Mouse (Mus musculus) retina, embryonic 14.5 days (tissue): ENCODE measurements at regions not wholly inside any gene's neighbourhood (a gene's known extent, or its start where the extent isn't known, plus 50 kb on each side); places are given as distances from the start of the nearest gene placed in this dataset.

Experiments used
- DNase-seq: peaks from one replicate; pipeline ENCODE4 v3.0.0-alpha.2; 2015; ENCODE audit warnings: low spot score

DNA sequence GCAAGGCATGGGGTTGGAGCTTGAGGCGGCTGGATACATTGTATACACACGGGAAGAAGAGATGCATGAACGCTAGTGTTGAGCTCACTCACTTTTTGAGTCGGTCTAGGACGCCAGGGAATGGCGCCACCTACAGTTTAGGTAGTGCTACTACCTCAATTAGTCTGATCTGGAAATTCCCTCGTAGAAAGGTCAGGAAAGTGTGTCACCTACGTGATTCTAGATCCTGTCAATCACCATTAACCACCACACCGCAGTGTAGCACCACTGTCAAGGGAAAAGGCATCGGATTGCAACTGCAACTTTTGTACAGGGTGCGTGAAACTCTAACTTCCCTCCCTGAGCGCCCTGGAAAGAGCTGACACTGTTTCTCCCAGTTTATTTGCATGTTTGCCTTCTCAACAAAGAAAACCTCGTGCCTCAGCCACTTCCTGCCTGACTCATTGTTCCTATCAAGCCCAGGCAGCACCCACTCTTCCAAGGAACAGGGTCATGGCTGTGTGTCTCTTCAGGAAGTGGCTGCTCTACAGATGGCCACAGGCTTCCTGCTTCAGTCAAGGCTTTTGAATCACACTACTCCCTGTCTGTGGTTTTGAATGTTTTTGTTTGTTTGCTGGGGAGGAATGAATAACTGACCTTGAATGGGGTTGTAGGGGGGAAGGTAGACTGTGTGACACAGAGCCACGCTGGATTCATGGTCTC lies 231.6 kb upstream of the Jmjd1c start:
- DNase-seq = no peak

DNA sequence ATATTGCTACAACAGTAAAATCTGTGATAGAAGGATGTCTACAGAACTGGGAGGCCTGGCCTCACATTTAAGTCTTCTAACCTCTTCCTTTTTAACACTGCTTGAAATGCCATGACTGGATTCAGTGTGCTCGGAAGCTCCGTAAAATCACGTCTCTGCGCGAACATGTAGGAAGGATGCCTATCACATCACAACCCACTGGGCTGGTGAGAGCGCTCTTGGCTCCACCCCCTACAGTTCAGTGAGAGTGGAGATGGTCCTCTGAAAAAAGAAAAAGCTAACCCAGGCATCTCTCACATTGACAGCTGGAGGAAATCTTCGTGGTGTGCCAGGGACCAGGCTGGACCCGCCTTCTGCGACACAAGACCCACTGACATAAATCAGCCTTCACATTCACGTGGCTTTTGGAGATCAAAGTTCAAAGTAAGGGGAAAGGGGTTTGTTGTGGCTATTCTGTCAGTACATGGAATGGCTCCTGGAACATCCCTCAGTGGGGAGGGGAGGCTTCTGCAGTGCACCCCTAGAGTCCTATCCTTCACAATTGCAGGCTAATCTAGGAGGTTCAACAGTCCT lies 230.8 kb upstream of the Jmjd1c start:
- no peak for DNase-seq

DNA sequence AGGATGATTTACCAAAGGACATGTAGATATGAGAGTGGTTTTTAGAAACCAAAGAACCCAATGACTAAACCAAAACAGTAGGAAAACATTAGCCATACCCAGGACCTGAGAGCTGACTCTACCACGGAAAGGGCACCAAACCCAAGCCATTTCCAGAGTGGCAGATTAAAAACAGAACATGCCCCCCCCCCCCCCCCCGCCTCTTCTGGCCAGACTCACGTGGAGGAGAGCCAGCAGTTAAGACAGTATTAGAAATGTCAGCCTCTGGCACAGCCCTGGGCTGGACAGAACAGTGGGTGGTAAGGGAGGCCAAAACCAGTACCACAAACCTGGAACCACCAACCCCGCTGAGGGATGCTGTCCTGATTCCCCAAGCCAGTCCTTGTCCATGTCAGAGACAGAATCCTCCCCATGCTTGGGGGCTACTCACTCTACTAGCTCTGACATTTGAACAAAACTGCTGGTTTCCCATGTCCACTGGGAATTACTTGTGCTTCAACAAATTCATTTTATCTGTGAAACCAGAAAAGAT lies 224.7 kb upstream of the Jmjd1c start:
- DNase-seq = no peak

DNA sequence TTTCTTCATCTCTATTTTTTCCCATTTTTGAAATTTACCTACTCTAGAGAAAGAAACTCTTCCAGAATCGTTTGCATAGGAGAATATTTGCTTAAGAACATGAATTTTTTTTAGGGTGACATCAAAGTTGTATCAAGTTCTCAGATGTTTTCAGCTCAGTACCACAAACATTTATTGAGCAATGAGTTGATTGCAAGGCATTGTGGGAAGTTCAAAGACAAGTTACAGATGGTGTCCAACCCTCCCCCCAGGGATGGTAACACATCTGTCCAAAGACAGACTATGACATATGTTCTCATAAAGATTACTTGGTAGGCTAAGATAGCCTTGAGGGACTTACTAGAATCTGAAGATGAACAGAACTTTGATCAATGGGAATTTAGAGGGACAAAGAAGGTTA lies 224.3 kb upstream of the Jmjd1c start:
- DNase-seq = no peak

GRCm38 (mm10) chr10:66873468-66873867 lies 222.5 kb upstream of the Jmjd1c start:
- no peak for DNase-seq

DNA sequence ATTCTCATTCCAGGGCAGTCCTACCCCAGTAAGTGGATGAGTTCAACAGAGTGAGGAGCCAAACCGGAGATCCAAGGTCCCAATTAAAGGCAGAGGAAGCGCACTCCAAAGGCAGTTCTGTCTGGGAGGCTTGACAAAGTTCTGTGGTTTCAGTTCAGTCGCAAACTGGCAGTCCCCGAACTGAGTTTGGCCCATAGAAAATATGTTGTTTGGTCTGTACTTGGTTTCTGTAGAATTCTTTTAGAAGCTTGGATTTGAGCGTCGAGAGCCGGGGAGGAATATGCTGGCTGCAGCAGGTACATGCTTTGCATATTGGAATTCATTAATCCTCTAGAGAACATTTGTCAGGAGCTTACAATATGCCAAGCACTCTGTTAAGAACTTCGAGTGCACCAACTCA lies 216.9 kb upstream of the Jmjd1c start:
- DNase-seq = no peak

DNA sequence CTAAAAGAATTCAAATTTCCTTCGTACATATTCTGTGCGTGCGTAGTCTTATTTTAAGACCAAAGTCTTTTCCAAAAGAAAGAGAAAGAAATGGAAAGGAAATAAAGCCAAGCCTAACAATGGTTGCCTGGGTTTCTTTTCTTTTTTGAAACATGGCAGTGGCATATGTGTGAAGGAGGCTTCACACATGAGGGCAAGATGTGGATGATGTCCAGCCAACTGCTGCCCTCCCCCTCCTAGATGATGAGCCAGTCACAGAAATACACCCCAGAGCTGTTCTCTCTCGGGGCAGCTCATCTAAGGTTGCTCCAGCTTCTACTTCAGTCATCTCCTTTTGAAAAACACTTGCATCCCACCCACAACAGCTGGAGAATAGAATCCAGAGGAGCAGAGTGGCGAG lies 213.1 kb upstream of the Jmjd1c start:
- DNase-seq = no peak

GRCm38 (mm10) chr10:66885575-66885974 lies 210.3 kb upstream of the Jmjd1c start:
- no peak for DNase-seq

- DNase-seq = no peak
Observed at GRCm38 (mm10) chr10:66889786-66890555, 206.0 kb upstream of the Jmjd1c start.

- no peak for DNase-seq
Observed at GRCm38 (mm10) chr10:66891811-66892210, 204.1 kb upstream of the Jmjd1c start.

GRCm38 (mm10) chr10:66893836-66894235 lies 202.1 kb upstream of the Jmjd1c start:
- DNase-seq = no peak

- no peak for DNase-seq
Observed at GRCm38 (mm10) chr10:66896698-66897622, 199.0 kb upstream of the Jmjd1c start.

DNA sequence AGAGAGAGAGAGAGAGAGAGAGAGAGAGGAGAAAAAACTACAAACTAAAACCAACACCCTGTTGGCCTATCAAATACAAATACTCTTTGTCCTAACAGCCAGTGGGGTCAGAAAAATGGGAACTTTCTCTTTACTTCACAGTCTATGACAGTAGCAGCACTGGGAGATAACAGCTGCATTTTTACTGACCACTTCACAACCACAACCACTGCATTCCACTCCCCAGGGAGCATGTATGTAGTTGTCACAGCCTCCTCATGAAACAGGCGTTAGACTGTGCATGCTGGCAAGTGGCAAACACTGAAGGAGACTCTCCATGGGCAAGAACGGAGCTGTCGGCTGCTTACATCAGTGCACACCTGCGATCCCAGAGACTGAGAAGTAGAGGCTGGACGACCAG lies 196.2 kb upstream of the Jmjd1c start:
- DNase-seq = no peak

GRCm38 (mm10) chr10:66900781-66901180 lies 195.1 kb upstream of the Jmjd1c start:
- DNase-seq = no peak

GRCm38 (mm10) chr10:66901873-66902272 lies 194.1 kb upstream of the Jmjd1c start:
- no peak for DNase-seq

DNA sequence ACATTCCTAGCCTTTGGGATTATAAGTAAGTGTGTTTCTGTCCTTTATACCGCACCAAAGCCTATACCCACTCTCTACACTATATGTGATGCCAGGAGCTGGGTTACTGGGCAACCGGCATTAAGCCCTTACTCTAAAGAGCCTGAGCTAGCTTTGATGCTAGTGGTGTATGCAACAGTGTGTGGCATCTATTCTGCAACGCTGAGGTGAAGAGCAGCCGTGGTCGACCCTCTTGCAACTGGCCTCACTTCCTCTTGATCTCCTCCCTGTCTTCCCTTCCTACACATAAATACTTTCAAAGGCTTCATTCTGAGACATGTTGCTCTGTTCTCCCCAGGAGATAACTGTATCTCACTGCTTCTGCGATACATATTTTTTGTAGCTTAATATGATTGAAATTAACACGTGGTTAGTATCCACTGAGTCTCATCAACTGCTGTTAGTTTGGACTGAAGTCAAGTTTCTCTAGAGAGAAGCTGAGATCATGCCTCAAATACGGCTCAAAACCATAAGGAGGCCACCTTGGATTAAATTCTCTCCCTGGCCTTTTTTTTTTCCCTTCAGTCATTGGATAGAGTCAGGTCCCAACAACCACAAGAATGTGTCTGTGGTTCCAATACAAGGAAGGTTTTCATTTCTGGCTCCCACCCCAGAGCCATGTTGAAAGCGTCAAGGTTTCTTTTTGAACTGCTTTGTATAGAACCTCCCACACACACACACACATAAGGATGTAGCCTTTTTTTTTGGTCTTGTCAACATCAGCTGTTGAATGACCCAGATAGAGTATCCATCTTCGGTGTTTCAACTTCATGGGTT lies 191.2 kb upstream of the Jmjd1c start:
- DNase-seq = no peak

GRCm38 (mm10) chr10:66907842-66908241 lies 188.1 kb upstream of the Jmjd1c start:
- no peak for DNase-seq

GRCm38 (mm10) chr10:66909204-66909889 lies 186.6 kb upstream of the Jmjd1c start:
- peak; percentile 90 for DNase-seq

GRCm38 (mm10) chr10:66909905-66910681 lies 185.8 kb upstream of the Jmjd1c start:
- no peak for DNase-seq
